In the genomic region with DNA sequence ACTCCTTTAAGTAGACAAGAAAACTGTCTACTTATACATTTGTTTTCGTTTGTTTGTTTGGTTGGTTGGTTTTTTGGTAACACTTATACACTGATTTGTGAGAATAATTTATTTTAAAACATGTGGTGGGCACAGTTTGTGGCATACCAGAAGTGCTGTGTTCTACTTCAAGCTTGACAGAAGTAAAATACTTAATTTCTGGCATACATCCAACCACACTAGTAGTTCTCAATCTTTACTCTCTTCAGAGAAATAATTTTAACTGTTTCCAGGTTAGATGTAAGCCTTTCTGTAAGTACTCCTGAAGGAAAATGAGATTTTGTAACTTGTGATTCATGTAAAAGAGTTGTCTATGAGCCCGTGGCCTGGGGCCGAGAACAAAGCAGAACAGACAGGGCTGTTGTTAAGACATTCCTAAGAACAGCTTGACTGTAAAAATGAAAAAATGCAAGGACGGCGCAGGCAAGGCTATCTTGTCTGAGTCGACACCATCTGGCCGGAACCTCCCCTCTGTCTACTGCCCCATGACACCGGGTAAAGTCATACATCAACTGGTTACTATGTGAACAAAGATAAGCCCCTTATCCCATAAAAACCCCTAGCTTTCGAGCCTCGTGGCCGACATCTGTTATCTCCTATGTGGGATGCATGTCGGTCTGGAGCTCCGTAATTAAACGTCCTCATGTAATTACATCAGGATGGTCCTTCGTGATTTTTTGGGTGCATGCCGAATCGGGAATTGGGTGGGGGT, we compare ENCODE assay signal across 1 mouse cellular context.
TF ChIP-seq lines count a peak whose summit lies in the region.

No protein-coding gene starts in this region.

TF ChIP-seq in MEL, 35 proteins besides CTCF, POLR2A, EP300 and RAD21:
- TF ChIP-seq GATA1 (IDR thresholded peaks at IDR 0.05; ENCODE audit: low read depth, low read length) (peak; percentile 68), MYC (IDR thresholded peaks at IDR 0.05; ENCODE audit: low read depth, low read length) (peak; percentile 79), ZNF384 (IDR thresholded peaks at IDR 0.05; ENCODE audit: low read depth, low read length) (0 out of 2 replicates have a peak, but pooled peaks have one; percentile 28), MXI1 (IDR thresholded peaks at IDR 0.05; ENCODE audit: low read depth, low read length) (peak; percentile 56; the same call in 1 of the 2 replicates), ETS1 (IDR thresholded peaks at IDR 0.05; ENCODE audit: low read depth, low read length) (peak; percentile 64), TAL1 (IDR thresholded peaks at IDR 0.05; ENCODE audit: low read length) (peak; percentile 64), MAX (IDR thresholded peaks at IDR 0.05; ENCODE audit: low read length) (peak; percentile 50; the same call in 1 of the 2 replicates), TCF12 (IDR thresholded peaks at IDR 0.05; ENCODE audit: low read depth, low read length) (peak; percentile 68)
